Mouse (Mus musculus) forebrain, embryonic 13.5 days (tissue): ENCODE measurements at regions not wholly inside any gene's neighbourhood (a gene's known extent, or its start where the extent isn't known, plus 50 kb on each side); places are given as distances from the start of the nearest gene placed in this dataset.
A peak's percentile ranks its signal among the peaks of the same experiment; 100 is the strongest.

Experiments used
- ATAC-seq: fragments of 200-750 bp; cut with Nextera tagmentation; 2 replicates; pipeline ENCODE4 v1.8.0; 2017
- H3K27ac ChIP-seq: fragments of 300-500 bp; sonication (generic); 2 replicates; pipeline ENCODE4 v1.5.1; 2015; ENCODE audit warnings: inconsistent platforms, mild to moderate bottlenecking, moderate library complexity
- H3K27me3 ChIP-seq: fragments of 300-500 bp; sonication (generic); 2 replicates; pipeline ENCODE4 v1.6.1; 2015; ENCODE audit warnings: mild to moderate bottlenecking, inconsistent platforms
- H3K36me3 ChIP-seq: fragments of 300-500 bp; sonication (generic); 2 replicates; pipeline ENCODE4 v1.6.1; 2015; ENCODE audit warnings: mild to moderate bottlenecking, inconsistent platforms; ENCODE audit not compliant: poor library complexity, severe bottlenecking
- H3K4me1 ChIP-seq: fragments of 300-500 bp; sonication (generic); 2 replicates; pipeline ENCODE4 v1.6.1; 2015; ENCODE audit warnings: inconsistent platforms
- H3K4me2 ChIP-seq: fragments of 300-500 bp; sonication (generic); 2 replicates; pipeline ENCODE4 v1.6.1; 2015; ENCODE audit warnings: inconsistent platforms, mild to moderate bottlenecking, moderate library complexity
- H3K4me3 ChIP-seq: fragments of 300-500 bp; sonication (generic); 2 replicates; pipeline ENCODE4 v1.5.1; 2015; ENCODE audit warnings: mild to moderate bottlenecking, inconsistent platforms
- H3K9ac ChIP-seq: fragments of 300-500 bp; sonication (generic); 2 replicates; pipeline ENCODE4 v1.6.1; 2015; ENCODE audit warnings: mild to moderate bottlenecking, inconsistent platforms
- H3K9me3 ChIP-seq: fragments of 300-500 bp; sonication (generic); replicated peaks from 2 replicates; pipeline ENCODE4 v1.6.1; 2016; ENCODE audit warnings: inconsistent platforms
- WGBS: fragments of 180-500 bp; shearing (Covaris S2); methylation state at CpG from one replicate; pipeline ENCODE4 v1.1.7; 2015; 5-methylcytosine and 5-hydroxymethylcytosine counted together

DNA sequence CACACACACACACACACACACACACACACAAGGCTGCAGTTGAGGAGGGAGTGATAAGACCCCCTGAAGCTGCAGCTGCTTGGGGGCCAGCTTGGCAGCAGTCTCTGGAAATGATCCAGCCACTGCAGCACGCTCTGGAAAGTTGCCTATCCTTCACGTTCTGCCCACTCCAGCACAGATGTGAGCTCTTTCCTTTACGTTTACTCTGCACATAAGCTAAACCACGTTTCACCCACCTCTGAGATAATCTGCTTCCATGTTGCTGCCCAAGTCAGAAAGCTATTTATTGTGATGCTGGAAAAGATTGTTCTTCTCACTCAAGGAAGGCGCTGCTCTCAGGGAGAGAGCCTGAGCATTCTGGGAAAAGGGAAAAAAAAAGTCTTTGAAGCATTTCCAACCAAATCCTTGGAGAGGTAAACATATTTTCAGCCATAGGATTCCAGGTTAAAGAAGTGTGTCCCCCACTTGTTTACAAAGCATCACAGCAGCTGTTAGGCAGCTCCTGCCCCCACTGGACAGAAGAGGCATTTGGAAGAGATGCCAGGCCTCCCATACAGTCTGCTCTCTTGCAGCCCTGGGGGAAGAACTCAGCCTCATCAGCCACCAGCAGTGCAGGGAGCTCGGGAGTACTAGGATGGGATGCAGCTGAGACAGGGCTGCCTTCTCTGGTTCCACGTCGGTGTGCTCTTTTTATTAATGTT, 335.2 kb upstream of the Fam92a start:
- Histone ChIP-seq H3K9ac (no peak overlapping the region), H3K36me3 (no peaks in the 10 kb centered on the region), H3K9me3 (no peaks in the 10 kb centered on the region), H3K27me3 (no peaks in the 10 kb centered on the region), H3K4me3 (no peak overlapping the region), H3K4me2 (peak overlapping the region; percentile 17), H3K4me1 (peaks cover 25% of the 10 kb centered on the region), H3K27ac (peak overlapping the region; percentile 52)
- ATAC-seq = peak; percentile 91
- WGBS = 25% methylated on average over 8 of the region's 8 CpGs

DNA sequence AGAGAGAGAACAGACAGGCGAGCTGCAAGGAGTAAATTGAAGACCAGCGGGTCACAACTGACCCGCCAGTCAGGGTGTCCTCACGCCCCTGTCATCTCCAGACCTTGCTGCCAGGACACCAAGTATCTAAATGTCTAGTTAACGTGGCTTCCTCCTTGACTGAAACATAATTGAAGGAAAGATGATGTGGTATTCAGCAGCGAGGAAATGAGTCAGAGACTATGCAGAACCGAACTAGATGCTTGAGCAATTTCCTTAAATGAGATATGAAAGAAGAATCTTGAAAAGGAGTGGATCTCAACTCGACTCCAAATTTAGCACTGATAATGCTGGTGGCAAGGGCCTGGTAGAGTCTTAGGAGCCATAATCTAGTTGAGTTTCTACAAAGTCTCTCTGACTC, 329.3 kb upstream of the Fam92a start:
- no peak for ATAC-seq
- Histone ChIP-seq H3K27me3 (no peaks in the 10 kb centered on the region), H3K4me3 (no peak overlapping the region), H3K9me3 (no peaks in the 10 kb centered on the region), H3K36me3 (no peaks in the 10 kb centered on the region), H3K27ac (no peak overlapping the region), H3K9ac (no peak overlapping the region), H3K4me2 (no peak overlapping the region), H3K4me1 (peaks cover 3% of the 10 kb centered on the region; the same call in 1 of the 2 replicates)
- WGBS = 91% methylated on average over 8 of the region's 8 CpGs

DNA sequence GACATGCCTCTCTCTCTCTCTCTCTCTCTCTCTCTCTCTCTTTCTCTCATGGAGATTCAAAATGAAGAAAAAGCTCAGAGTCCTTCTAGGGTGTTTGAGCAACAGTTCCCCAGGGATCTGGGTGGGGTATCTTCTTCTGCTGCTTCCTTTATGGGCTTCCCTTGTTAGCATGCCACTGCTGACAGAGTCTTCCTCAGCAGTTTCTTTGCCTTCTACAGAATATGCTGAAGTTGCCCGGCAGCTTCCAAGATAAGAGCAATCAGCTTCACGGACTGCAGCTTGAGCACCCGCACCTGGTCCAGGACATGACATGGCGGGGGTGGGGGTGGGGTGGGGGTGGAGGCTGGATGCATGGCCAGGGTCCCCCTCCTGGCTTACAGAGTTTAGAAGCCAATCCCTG, 326.6 kb upstream of the Fam92a start:
- no peaks in the 10 kb centered on the region for H3K27me3 ChIP-seq
- H3K27ac ChIP-seq = no peak overlapping the region
- no peaks in the 10 kb centered on the region for H3K9me3 ChIP-seq
- no peak overlapping the region for H3K4me2 ChIP-seq
- no peaks in the 10 kb centered on the region for H3K4me1 ChIP-seq
- no peaks in the 10 kb centered on the region for H3K36me3 ChIP-seq
- no peak overlapping the region for H3K9ac ChIP-seq
- WGBS = 82% methylated on average over 4 of the region's 4 CpGs
- ATAC-seq = no peak
- H3K4me3 ChIP-seq = no peak overlapping the region

DNA sequence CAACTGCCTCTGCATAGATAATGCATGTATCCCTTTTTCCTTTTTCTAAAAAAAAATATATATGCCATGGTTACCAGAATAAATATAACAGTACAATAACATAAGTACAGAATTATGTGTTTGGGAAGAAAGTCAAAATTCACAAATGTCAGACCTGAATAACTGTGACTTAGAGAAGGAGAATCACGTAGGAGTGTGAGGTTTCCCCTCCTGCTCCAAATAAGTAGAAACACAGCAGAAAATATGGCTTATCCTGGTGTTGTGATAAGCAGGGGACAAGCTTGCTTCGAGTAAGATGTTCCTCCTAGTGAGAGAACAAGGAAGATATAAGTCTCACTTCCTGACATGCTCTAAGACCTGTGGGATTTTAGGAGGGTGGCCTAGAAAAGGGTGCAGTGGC, 320.7 kb upstream of the Fam92a start:
- Histone ChIP-seq H3K27ac (no peak overlapping the region), H3K27me3 (no peaks in the 10 kb centered on the region), H3K4me1 (no peaks in the 10 kb centered on the region), H3K36me3 (no peaks in the 10 kb centered on the region), H3K9me3 (no peaks in the 10 kb centered on the region), H3K4me3 (no peak overlapping the region), H3K9ac (no peak overlapping the region), H3K4me2 (no peak overlapping the region)
- no peak for ATAC-seq
- 79% methylated on average over 2 of the region's 2 CpGs for WGBS

DNA sequence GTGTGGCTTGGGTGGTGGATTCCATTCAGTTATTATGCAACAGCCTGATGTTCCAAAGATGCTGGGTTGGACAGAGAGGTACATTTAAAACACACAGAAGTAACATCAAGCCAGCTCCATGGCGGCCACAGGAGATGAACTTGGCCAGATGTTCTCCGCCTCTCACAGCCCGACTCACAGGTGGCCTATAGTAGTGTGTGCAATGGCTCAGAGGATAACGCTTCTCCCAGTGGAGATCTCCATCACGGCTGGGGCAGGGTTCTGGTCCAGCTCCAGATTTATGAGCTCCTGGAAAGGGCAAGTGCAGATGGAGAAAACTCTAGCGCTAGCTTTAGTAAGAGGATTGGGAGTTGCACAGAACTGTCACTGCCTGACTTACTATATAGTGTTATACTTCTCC, 319.5 kb upstream of the Fam92a start:
- Histone ChIP-seq H3K27ac (no peak overlapping the region), H3K36me3 (no peaks in the 10 kb centered on the region), H3K9me3 (no peaks in the 10 kb centered on the region), H3K4me3 (no peak overlapping the region), H3K4me1 (no peaks in the 10 kb centered on the region), H3K9ac (no peak overlapping the region), H3K4me2 (no peak overlapping the region), H3K27me3 (no peaks in the 10 kb centered on the region)
- WGBS = 89% methylated on average over 6 of the region's 6 CpGs
- no peak for ATAC-seq

DNA sequence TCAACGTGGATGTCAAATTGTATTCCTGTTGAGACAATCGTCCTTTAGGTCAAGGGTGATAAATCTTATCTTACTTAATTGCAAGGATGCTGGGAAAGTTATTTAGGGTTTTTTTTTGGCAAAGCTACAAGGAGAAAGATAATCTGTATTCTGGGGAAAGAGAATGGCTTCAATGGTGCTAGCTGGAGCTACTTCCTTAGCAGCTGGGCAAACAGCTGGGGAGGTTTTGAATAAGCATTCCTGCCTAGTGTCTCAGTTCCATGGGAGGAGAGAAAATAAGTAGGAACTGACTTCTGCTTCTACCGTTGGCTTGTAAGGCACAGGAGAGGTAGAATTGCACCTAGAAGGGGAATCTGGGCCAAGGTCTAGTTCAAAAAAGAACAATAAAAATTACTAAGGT, 318.3 kb upstream of the Fam92a start:
- Histone ChIP-seq H3K9ac (no peak overlapping the region), H3K4me1 (no peaks in the 10 kb centered on the region), H3K4me2 (no peak overlapping the region), H3K4me3 (no peak overlapping the region), H3K36me3 (no peaks in the 10 kb centered on the region), H3K27ac (no peak overlapping the region), H3K27me3 (no peaks in the 10 kb centered on the region), H3K9me3 (no peaks in the 10 kb centered on the region)
- WGBS = 83% methylated on average over 3 of the region's 3 CpGs
- ATAC-seq = no peak

DNA sequence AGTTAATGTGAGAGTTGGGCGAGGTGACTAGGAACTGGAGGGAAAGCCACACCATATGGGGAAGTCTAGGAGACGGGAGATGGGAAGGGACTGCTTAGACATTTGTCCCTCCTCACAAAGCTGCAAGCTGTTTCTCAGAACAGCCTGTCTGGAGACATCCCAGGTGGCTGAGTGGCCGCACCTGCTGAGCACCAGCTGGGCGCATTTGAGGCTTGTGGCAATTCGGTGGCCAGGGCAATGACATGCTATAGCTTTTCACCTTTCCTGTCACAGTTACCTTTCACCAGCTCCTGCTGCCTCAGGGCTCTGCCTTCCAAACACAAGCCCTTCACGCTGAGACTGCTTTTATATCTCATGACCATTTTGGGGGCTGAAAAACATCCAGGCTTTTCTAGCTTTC, 317.5 kb upstream of the Fam92a start:
- Histone ChIP-seq H3K9ac (no peak overlapping the region), H3K27me3 (no peaks in the 10 kb centered on the region), H3K36me3 (no peaks in the 10 kb centered on the region), H3K27ac (no peak overlapping the region), H3K9me3 (no peaks in the 10 kb centered on the region), H3K4me3 (no peak overlapping the region), H3K4me2 (no peak overlapping the region), H3K4me1 (no peaks in the 10 kb centered on the region)
- ATAC-seq = 0 out of 2 replicates have a peak, but pooled peaks have one; percentile 41
- WGBS = 71% methylated on average over 6 of the region's 6 CpGs

DNA sequence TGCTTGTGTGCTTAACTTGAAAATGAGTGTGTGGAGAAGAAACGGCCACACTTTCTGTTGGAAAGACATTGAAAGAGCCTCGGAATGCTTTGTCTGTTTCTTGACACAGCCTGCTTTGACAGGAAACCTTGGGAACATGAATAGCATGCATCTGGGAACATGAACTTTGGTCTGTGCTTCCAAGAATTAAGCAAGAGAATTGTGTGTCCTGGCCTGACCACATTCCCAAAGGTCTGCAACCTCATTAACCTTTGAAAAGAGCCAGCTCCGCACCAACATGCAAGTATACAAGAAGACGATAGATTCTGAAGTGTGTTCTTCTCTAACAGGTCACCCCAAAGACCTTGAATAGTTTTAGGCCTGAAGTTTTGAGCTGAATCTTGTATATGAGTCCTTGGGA, 309.7 kb upstream of the Fam92a start:
- Histone ChIP-seq H3K4me2 (no peak overlapping the region), H3K9me3 (no peaks in the 10 kb centered on the region), H3K27me3 (no peaks in the 10 kb centered on the region), H3K36me3 (no peaks in the 10 kb centered on the region), H3K4me1 (no peaks in the 10 kb centered on the region), H3K4me3 (no peak overlapping the region), H3K27ac (no peak overlapping the region), H3K9ac (no peak overlapping the region)
- 30% methylated on average over 4 of the region's 4 CpGs for WGBS
- no peak for ATAC-seq

DNA sequence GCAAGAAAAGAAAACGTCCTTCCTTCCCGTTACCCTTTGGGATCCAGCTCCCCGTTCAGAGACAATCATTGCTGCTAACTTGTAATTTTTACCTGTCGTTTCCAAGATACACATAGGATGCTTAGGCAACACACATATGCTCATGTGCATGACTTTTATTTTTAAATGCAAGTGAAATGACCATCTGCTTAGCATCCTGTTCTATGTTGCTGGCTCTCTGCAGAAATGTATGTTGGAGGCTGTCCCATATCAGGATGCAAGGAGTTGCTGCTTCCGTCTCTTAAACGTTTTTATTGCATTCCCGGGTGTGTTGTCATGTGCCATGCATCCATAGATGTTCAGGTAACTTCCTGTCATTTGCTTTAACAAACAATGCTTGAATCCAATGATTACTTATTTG, 304.9 kb upstream of the Fam92a start:
- no peaks in the 10 kb centered on the region for H3K36me3 ChIP-seq
- H3K27ac ChIP-seq = no peak overlapping the region
- no peak for ATAC-seq
- no peaks in the 10 kb centered on the region for H3K9me3 ChIP-seq
- no peaks in the 10 kb centered on the region for H3K27me3 ChIP-seq
- H3K9ac ChIP-seq = no peak overlapping the region
- no peak overlapping the region for H3K4me2 ChIP-seq
- WGBS = 79% methylated on average over 7 of the region's 7 CpGs
- H3K4me3 ChIP-seq = no peak overlapping the region
- H3K4me1 ChIP-seq = peaks cover 21% of the 10 kb centered on the region

DNA sequence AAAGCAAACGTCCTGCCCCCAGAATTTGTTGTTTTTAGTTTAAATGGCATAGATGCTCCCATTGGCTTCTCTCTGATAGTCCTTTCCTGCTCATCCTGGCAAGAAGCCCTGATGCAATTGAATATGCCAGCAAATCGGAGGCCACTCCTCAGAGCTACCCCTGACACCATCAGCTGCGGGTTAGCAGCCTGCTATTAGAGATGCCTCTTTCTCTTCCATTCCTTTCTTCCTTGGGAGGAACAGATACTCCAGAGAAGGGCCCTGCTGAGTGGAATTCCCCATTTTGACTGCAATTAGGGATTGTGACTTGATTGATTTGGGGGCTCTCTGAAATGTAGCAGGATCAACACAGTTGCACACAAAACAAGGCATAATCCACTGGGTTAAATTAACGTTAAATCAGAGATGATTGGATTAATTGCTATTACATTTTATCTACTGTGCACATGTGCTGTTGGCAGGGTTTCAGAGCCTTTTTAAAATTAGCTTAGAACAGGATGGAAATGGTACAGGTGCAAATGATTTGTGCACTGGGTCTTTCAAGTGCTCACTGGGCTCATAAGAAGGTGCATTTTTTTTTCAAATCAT, 303.3 kb upstream of the Fam92a start:
- WGBS = 48% methylated on average over 4 of the region's 4 CpGs
- Histone ChIP-seq H3K27me3 (no peaks in the 10 kb centered on the region), H3K9ac (no peak overlapping the region), H3K27ac (peak overlapping the region; percentile 77), H3K9me3 (no peaks in the 10 kb centered on the region), H3K4me1 (peaks cover 21% of the 10 kb centered on the region), H3K4me2 (no peak overlapping the region), H3K36me3 (no peaks in the 10 kb centered on the region), H3K4me3 (no peak overlapping the region)
- peak; percentile 90 for ATAC-seq

DNA sequence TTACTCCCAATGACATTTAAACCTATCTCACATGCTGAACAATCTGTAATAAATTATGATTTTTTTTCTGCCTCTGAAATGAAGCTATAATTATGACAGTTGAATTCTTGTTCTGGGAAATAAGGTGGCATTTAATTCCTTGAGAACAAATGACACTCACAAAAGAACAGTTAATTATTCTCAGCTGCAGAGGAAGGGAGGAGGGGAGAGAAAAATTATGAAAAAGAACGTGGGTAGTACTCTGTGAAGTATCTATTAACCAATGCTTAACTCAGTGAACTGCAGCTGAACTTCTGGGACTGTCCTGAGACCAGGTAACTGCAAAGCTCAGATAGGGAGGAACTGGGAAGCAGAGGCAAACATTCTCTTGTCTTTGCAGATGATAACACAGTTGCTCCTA, 302.6 kb upstream of the Fam92a start:
- H3K4me3 ChIP-seq = no peak overlapping the region
- H3K9me3 ChIP-seq = no peaks in the 10 kb centered on the region
- no peaks in the 10 kb centered on the region for H3K27me3 ChIP-seq
- peaks cover 21% of the 10 kb centered on the region for H3K4me1 ChIP-seq
- peak; percentile 75 for ATAC-seq
- peak overlapping the region; percentile 77 for H3K27ac ChIP-seq
- WGBS = 47% methylated on average over 1 of the region's 1 CpGs
- H3K4me2 ChIP-seq = no peak overlapping the region
- H3K36me3 ChIP-seq = no peaks in the 10 kb centered on the region
- H3K9ac ChIP-seq = no peak overlapping the region

DNA sequence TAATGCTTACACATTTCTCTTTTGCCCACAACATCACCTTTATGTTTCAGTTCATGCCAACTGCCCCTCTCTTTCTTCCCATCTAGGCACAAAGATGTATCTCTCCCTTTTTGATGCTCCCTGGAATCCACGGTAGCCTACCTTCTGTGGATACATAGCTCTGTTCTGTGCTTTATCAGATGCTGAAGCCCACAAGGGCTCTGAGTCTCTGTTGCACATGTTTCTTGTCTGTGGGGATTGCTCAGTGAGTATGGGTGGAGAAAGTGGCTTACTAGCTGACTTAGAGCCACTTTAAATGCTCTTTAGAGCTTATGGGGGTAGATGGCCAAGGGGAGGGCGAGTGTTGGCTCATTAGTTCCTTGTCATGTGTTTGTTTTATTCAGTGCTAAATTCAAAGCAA, 289.9 kb upstream of the Fam92a start:
- Histone ChIP-seq H3K4me3 (no peak overlapping the region), H3K4me1 (peaks cover 9% of the 10 kb centered on the region), H3K36me3 (no peaks in the 10 kb centered on the region), H3K9ac (no peak overlapping the region), H3K4me2 (no peak overlapping the region), H3K27me3 (no peaks in the 10 kb centered on the region), H3K27ac (no peak overlapping the region), H3K9me3 (no peaks in the 10 kb centered on the region)
- WGBS = 72% methylated on average over 2 of the region's 2 CpGs
- ATAC-seq = no peak

DNA sequence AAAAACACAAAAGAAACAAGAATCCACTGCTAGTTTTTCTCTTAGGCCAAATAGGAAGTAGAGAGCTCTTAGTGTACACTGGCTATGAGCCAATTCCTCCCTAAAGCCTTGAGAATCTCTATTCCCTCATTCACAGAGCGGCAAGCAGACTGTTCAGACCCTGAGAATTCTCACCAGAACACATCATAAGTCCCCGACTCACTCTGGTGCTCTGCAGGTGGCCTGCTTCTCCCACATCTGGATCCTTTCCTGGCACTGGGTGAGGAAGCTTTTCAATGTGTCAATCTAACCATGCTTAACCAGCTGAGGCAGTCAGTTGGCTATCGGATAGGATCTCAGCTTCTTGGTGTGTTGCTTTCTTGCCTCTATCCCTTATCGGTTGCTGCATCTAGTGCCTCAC, 289.4 kb upstream of the Fam92a start:
- no peak overlapping the region for H3K4me3 ChIP-seq
- H3K4me1 ChIP-seq = peaks cover 9% of the 10 kb centered on the region
- H3K4me2 ChIP-seq = no peak overlapping the region
- no peaks in the 10 kb centered on the region for H3K27me3 ChIP-seq
- 57% methylated on average over 4 of the region's 4 CpGs for WGBS
- H3K9me3 ChIP-seq = no peaks in the 10 kb centered on the region
- H3K36me3 ChIP-seq = no peaks in the 10 kb centered on the region
- ATAC-seq = no peak
- no peak overlapping the region for H3K27ac ChIP-seq
- no peak overlapping the region for H3K9ac ChIP-seq
